Mouse (Mus musculus) thymus, adult 2 months (tissue): Measurements from ENCODE around the gene Adgrg7. TPM values are rescaled to one million over a fixed set of nuclear protein-coding genes. Genes with fewer than 3 reads are reported as not detected.

Experiments
- DNase-seq: peaks from one replicate; pipeline ENCODE4 v3.0.0; 2021
- H3K27ac ChIP-seq: fragments of 200-500 bp; 2 replicates; pipeline ENCODE4 v1.5.1; 2012; ENCODE audit warnings: low read length, control low read depth; ENCODE audit not compliant: control insufficient read depth, insufficient read depth
- H3K27me3 ChIP-seq: fragments of 200-500 bp; 2 replicates; pipeline ENCODE4 v1.6.1; 2012; ENCODE audit warnings: mild to moderate bottlenecking, low read length, moderate library complexity, mixed read lengths; ENCODE audit not compliant: control insufficient read depth, insufficient read depth
- H3K36me3 ChIP-seq: fragments of 200-500 bp; 2 replicates; pipeline ENCODE4 v1.6.1; 2012; ENCODE audit warnings: mild to moderate bottlenecking, low read length, moderate library complexity; ENCODE audit not compliant: control insufficient read depth, insufficient read depth
- H3K4me1 ChIP-seq: fragments of 200-500 bp; replicated peaks from 2 replicates; pipeline ENCODE4 v1.6.1; 2012; ENCODE audit warnings: low read length; ENCODE audit not compliant: control insufficient read depth, insufficient read depth
- H3K4me3 ChIP-seq: fragments of 200-500 bp; 2 replicates; pipeline ENCODE4 v1.5.1; 2012; ENCODE audit warnings: mild to moderate bottlenecking, low read length, control low read depth, moderate library complexity; ENCODE audit not compliant: control insufficient read depth, insufficient read depth
- CTCF ChIP-seq: fragments of 200-500 bp; IDR thresholded peaks from 2 replicates; pipeline ENCODE4 v1.5.1; 2012; ENCODE audit warnings: mild to moderate bottlenecking, control low read depth, low read length, moderate library complexity, borderline replicate concordance; ENCODE audit not compliant: control insufficient read depth, poor library complexity, insufficient read depth; ENCODE audit errors: extremely low read depth
- POLR2A ChIP-seq: fragments of 200-500 bp; IDR thresholded peaks from 2 replicates; pipeline ENCODE4 v1.6.1; 2012; ENCODE audit warnings: mild to moderate bottlenecking, low read length, control low read depth, moderate library complexity; ENCODE audit not compliant: control insufficient read depth, poor library complexity, insufficient read depth; ENCODE audit errors: extremely low read depth
- WGBS: fragments of 180-500 bp; shearing (Covaris S2); methylation state at CpG from one replicate; pipeline ENCODE4 v1.1.7; 2018; 5-methylcytosine and 5-hydroxymethylcytosine counted together
- polyA plus RNA-seq: library from polyadenylated mRNA; depleted of rRNA; stranded (reverse); fragments of >200 nt; gene quantifications from 2 replicates; pipeline ENCODE4 v1.2.3, GENCODE M21; 2012

Gene Adgrg7
- polyA plus RNA-seq, 1 experiment: 0.38 TPM

- 44% methylated on average over 2 of the region's 2 CpGs for WGBS
- no peaks in the 10 kb centered on the region for H3K27me3 ChIP-seq
- H3K36me3 ChIP-seq: no peaks in the 10 kb centered on the region
- no peak for TF ChIP-seq POLR2A
- TF ChIP-seq CTCF: no peak
- H3K4me3 ChIP-seq: no peak overlapping the region
- no peak for DNase-seq
- H3K4me1 ChIP-seq: no peaks in the 10 kb centered on the region
- no peak overlapping the region for H3K27ac ChIP-seq
Observed at GRCm38 (mm10) chr16:56800469-56800868, 4.8 kb upstream of the Adgrg7 start.

GRCm38 (mm10) chr16:56799541-56800029 is 3.9 kb upstream of the Adgrg7 start:
- 78% methylated on average over 3 of the region's 3 CpGs for WGBS
- no peaks in the 10 kb centered on the region for H3K36me3 ChIP-seq
- no peak overlapping the region for H3K27ac ChIP-seq
- DNase-seq: no peak
- TF ChIP-seq CTCF (no peak), POLR2A (no peak)
- no peaks in the 10 kb centered on the region for H3K4me1 ChIP-seq
- no peak overlapping the region for H3K4me3 ChIP-seq
- H3K27me3 ChIP-seq: no peaks in the 10 kb centered on the region; the same call in 1 of the 2 replicates

GRCm38 (mm10) chr16:56798873-56799272 is 3.2 kb upstream of the Adgrg7 start:
- no peak for DNase-seq

GRCm38 (mm10) chr16:56794383-56795144 is 1.1 kb downstream of the Adgrg7 start:
- no peaks in the 10 kb centered on the region; the same call in 1 of the 2 replicates for H3K27me3 ChIP-seq
- DNase-seq: no peak
- TF ChIP-seq CTCF (no peak), POLR2A (no peak)
- no peaks in the 10 kb centered on the region for H3K36me3 ChIP-seq
- no peaks in the 10 kb centered on the region for H3K4me1 ChIP-seq
- no peak overlapping the region for H3K27ac ChIP-seq
- no peak overlapping the region for H3K4me3 ChIP-seq
- WGBS: 79% methylated on average over 7 of the region's 7 CpGs

More at GRCm38 (mm10) chr16:56798873-56799272, 3.2 kb upstream of the Adgrg7 start:
- 86% methylated on average over 7 of the region's 7 CpGs for WGBS
- H3K27me3 ChIP-seq: no peaks in the 10 kb centered on the region; the same call in 1 of the 2 replicates
- H3K4me3 ChIP-seq: no peak overlapping the region
- no peaks in the 10 kb centered on the region for H3K36me3 ChIP-seq
- H3K4me1 ChIP-seq: no peaks in the 10 kb centered on the region
- no peak overlapping the region for H3K27ac ChIP-seq
- TF ChIP-seq CTCF (no peak), POLR2A (no peak)

GRCm38 (mm10) chr16:56793778-56794177 is 1.9 kb downstream of the Adgrg7 start:
- H3K36me3 ChIP-seq: no peaks in the 10 kb centered on the region
- TF ChIP-seq CTCF (no peak), POLR2A (no peak)
- 50% methylated on average over 1 of the region's 1 CpGs for WGBS
- no peak overlapping the region for H3K27ac ChIP-seq
- no peaks in the 10 kb centered on the region; the same call in 1 of the 2 replicates for H3K27me3 ChIP-seq
- no peak overlapping the region for H3K4me3 ChIP-seq
- H3K4me1 ChIP-seq: no peaks in the 10 kb centered on the region
- no peak for DNase-seq

GRCm38 (mm10) chr16:56785943-56786342 is 9.7 kb downstream of the Adgrg7 start:
- Histone ChIP-seq H3K36me3 (no peaks in the 10 kb centered on the region), H3K4me1 (no peaks in the 10 kb centered on the region), H3K4me3 (no peak overlapping the region), H3K27me3 (no peaks in the 10 kb centered on the region), H3K27ac (no peak overlapping the region)
- no peak for TF ChIP-seq POLR2A
- no peak for TF ChIP-seq CTCF
- no peak for DNase-seq
- WGBS: 95% methylated on average over 2 of the region's 2 CpGs
